Mouse (Mus musculus): Measurements from ENCODE around the gene Pla2g4e. TPM values are rescaled to one million over a fixed set of nuclear protein-coding genes. Genes with fewer than 3 reads are reported as not detected.

Pla2g4e gene
- polyA plus RNA-seq, 1 experiment from 2014 or later = 0.59 TPM

DNA sequence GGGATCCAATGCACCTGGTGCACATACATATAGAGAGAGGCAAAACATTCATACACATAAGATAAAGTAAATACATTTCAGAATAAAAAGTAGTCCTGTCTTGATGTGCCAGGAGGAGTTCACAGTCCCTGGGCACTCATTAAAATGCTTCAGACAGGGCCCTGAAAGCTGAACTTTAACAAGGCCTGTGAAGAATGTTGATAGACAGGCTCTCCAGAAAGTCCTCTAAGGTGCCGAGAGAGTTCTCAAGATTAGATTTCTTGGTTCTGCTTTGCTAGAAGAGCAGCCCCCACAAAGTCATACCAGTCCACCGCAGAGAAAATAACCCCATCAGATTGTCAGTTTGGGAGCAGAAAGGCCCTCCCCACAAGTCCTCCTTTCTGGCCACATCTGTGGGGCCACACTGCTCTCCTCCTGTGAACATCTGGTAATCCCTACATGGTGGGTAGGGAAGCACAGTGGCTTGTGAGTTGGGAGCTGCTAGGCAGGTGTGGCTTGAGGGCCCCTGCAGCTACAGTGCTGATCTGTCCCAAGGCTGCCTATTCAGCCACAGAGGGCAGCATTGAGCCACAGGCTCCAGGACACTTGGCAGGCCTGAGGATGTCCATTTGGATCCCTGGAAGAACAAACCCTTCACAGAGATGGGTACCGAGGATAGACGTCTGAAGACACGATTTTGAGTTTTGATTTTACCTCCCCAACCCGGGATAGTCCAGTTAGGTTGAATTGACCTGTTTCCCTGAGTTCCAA is 59.4 kb downstream of the Pla2g4e start:
- no peaks in the 10 kb centered on the region for H3K4me1 ChIP-seq (replicated peaks)
- 0 out of 2 replicates have a peak, but pooled peaks cover 4% of the 10 kb centered on the region for H3K27me3 ChIP-seq (replicated peaks)
- no peak for ATAC-seq (ENCODE audit: insufficient number of reproducible peaks, low FRiP score)
- no peak overlapping the region for H3K27ac ChIP-seq (ENCODE audit: poor library complexity, severe bottlenecking)
- no peak overlapping the region for H3K4me2 ChIP-seq
- no peak overlapping the region for H3K9ac ChIP-seq
- H3K4me3 ChIP-seq = no peak overlapping the region
- H3K9me3 ChIP-seq (replicated peaks) = no peaks in the 10 kb centered on the region; the same call in 1 of the 2 replicates
- 60% methylated on average over 6 of the region's 6 CpGs for WGBS
- no peaks in the 10 kb centered on the region for H3K36me3 ChIP-seq

DNA sequence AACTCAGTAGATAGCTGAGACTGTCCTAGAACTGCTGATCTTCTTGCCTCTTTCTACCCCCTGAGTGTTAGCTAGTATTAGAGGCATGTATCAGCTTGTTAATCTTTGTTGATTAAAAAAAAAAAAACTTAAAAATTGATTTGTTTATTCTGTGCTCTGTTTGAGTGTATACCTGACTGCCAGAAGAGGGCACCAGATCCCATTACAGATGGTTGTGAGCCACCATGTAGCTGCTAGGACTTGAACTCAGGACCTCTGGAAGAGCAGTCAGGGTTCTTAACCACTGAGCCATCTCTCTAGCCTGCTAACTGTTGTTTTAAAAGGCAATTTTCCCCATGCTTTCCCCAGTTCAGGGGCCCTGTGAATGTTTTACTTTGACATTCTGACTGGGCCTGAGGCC is 66.2 kb downstream of the Pla2g4e start:
- ATAC-seq (ENCODE audit: insufficient number of reproducible peaks, low FRiP score) = no peak
- Histone ChIP-seq H3K4me2 (no peak overlapping the region), H3K27me3 (replicated peaks) (no peaks in the 10 kb centered on the region)

DNA sequence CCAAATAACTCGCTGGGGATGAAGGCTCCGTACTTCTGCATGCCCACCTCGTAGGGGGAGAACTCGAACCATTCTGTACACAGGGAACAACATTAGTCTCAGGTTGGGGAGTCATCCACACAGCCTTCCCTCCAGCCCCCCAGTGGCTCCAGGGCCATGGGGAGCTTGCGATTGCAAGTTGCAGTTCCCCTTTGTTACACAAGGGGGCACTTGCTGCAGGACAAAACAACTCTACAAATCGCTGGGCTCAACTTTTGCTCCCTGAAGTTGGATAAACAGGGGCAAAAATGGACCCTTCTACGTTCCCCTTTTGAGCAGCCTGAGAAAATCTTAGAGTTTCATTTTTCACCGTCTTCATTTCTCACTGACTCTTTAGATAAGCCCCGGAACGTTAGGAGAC is 71.4 kb downstream of the Pla2g4e start:
- no peaks in the 10 kb centered on the region for H3K36me3 ChIP-seq
- H3K4me3 ChIP-seq = no peak overlapping the region
- WGBS = 20% methylated on average over 10 of the region's 10 CpGs
- H3K9me3 ChIP-seq (replicated peaks) = no peaks in the 10 kb centered on the region
- H3K4me2 ChIP-seq = peak overlapping the region; percentile 27; the same call in 1 of the 2 replicates
- H3K4me1 ChIP-seq (replicated peaks) = 0 out of 2 replicates have a peak, but pooled peaks cover 5% of the 10 kb centered on the region
- H3K9ac ChIP-seq = 0 out of 2 replicates have a peak overlapping the region, but pooled peaks have one; percentile 13
- H3K27ac ChIP-seq (ENCODE audit: poor library complexity, severe bottlenecking) = no peak overlapping the region
- ATAC-seq (ENCODE audit: insufficient number of reproducible peaks, low FRiP score) = no peak
- no peaks in the 10 kb centered on the region; the same call in 1 of the 2 replicates for H3K27me3 ChIP-seq (replicated peaks)

More for the DNA sequence above, 66.2 kb downstream of the Pla2g4e start:
- H3K9me3 ChIP-seq (replicated peaks) = no peaks in the 10 kb centered on the region
- H3K9ac ChIP-seq = no peak overlapping the region
- H3K4me1 ChIP-seq (replicated peaks) = 0 out of 2 replicates have a peak, but pooled peaks cover 5% of the 10 kb centered on the region
- no peak overlapping the region for H3K27ac ChIP-seq (ENCODE audit: poor library complexity, severe bottlenecking)
- H3K4me3 ChIP-seq = no peak overlapping the region
- no peaks in the 10 kb centered on the region for H3K36me3 ChIP-seq

DNA sequence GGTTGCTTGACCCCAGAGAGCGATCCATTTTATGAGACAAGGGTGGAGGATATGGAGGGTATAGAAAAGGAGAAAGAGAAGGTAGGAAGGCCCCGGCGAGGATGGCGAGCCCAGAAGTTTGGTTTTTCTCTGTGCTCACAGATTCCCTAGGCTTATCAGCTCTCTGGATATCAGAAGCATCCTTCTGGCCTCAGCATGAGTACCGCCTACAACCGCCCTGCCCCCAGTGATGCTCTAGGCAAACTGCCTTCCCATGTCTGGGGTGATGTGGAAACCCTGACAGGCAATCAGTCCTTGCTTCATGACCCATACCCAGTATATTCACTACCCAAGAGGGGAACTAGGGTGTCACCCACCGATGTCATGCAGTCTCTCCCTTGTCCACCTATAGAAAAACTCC is 73.8 kb downstream of the Pla2g4e start:
- WGBS = 71% methylated on average over 7 of the region's 7 CpGs

DNA sequence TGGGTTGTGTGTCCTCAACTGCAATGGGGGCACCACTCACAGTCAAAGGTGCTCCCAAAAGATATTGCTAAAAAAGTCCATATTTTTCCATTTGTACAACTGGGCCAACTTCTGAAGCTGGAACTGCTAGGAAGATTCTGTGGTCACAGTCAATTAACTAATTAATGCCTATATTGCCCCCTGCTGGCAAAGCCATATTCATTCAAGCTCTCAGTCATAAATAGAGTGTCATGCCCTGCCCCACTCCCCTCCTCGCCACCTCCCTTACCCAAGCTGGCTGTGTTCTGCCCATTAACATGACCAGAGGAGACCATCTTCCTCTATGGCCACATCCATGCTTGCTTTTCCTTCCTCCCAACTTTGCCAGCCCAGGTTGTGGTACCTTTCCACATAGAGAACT is 74.4 kb downstream of the Pla2g4e start:
- peak; percentile 57; the same call in 1 of the 2 replicates for ATAC-seq (ENCODE audit: insufficient number of reproducible peaks, low FRiP score)
- no peaks in the 10 kb centered on the region; the same call in 1 of the 2 replicates for H3K27me3 ChIP-seq (replicated peaks)
- no peak overlapping the region for H3K4me3 ChIP-seq
- H3K9me3 ChIP-seq (replicated peaks) = no peaks in the 10 kb centered on the region
- no peak overlapping the region for H3K4me2 ChIP-seq
- 41% methylated on average over 1 of the region's 1 CpGs for WGBS
- no peak overlapping the region for H3K27ac ChIP-seq (ENCODE audit: poor library complexity, severe bottlenecking)
- no peaks in the 10 kb centered on the region for H3K36me3 ChIP-seq
- H3K9ac ChIP-seq = no peak overlapping the region
- 0 out of 2 replicates have a peak, but pooled peaks cover 5% of the 10 kb centered on the region for H3K4me1 ChIP-seq (replicated peaks)

More for the DNA sequence above, 73.8 kb downstream of the Pla2g4e start:
- Histone ChIP-seq H3K36me3 (no peaks in the 10 kb centered on the region), H3K4me1 (replicated peaks) (0 out of 2 replicates have a peak, but pooled peaks cover 5% of the 10 kb centered on the region), H3K4me3 (no peak overlapping the region), H3K9ac (no peak overlapping the region), H3K27ac (ENCODE audit: poor library complexity, severe bottlenecking) (no peak overlapping the region), H3K27me3 (replicated peaks) (no peaks in the 10 kb centered on the region; the same call in 1 of the 2 replicates), H3K9me3 (replicated peaks) (no peaks in the 10 kb centered on the region), H3K4me2 (no peak overlapping the region)
- 0 out of 2 replicates have a peak, but pooled peaks have one; percentile 9 for ATAC-seq (ENCODE audit: insufficient number of reproducible peaks, low FRiP score)

DNA sequence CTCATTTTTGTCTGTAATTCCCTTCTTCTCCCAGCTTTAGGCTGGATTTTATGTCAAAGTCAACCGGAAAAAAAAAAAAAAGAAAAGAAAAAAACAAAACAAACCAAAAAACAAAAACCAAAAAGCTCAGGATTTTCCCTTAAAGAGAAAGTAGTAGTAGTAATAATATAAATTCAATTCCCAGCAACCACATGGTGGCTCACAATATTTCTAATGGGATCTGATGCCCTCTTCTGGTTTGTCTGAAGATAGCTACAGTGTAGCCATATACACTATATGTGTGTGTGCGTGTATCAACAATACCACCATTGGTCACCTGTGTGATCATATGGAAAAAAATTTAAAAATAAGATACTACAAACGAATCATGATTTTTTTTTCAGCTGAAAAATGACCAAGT is 75.8 kb downstream of the Pla2g4e start:
- H3K36me3 ChIP-seq = no peaks in the 10 kb centered on the region
- WGBS = 72% methylated on average over 3 of the region's 3 CpGs
- no peak overlapping the region for H3K4me2 ChIP-seq
- no peak overlapping the region for H3K4me3 ChIP-seq
- no peaks in the 10 kb centered on the region for H3K9me3 ChIP-seq (replicated peaks)
- ATAC-seq (ENCODE audit: insufficient number of reproducible peaks, low FRiP score) = no peak
- H3K9ac ChIP-seq = no peak overlapping the region
- H3K27ac ChIP-seq (ENCODE audit: poor library complexity, severe bottlenecking) = no peak overlapping the region
- no peaks in the 10 kb centered on the region; the same call in 1 of the 2 replicates for H3K27me3 ChIP-seq (replicated peaks)
- 0 out of 2 replicates have a peak, but pooled peaks cover 5% of the 10 kb centered on the region for H3K4me1 ChIP-seq (replicated peaks)

DNA sequence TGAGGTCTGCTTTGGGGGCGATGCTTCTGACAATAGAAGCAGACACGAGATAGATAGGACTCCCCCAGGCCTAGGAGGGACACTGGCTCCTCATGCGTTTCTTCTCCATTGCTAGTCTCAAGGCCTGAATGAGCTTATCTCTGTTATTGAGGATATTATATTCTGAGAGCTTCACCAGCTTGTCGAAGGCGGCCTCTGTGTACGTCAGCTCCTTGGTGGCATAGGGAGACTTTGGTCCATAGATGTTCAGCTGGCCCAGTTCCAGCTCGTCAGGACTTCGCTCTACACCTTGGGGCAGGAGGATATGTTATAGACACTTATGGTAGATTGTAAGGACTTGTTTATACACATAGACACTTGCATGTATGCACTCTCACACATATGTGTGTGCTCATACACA is 77.4 kb downstream of the Pla2g4e start:
- Histone ChIP-seq H3K4me3 (no peak overlapping the region), H3K36me3 (no peaks in the 10 kb centered on the region), H3K9ac (no peak overlapping the region), H3K27ac (ENCODE audit: poor library complexity, severe bottlenecking) (no peak overlapping the region), H3K9me3 (replicated peaks) (no peaks in the 10 kb centered on the region), H3K4me2 (no peak overlapping the region), H3K27me3 (replicated peaks) (no peaks in the 10 kb centered on the region), H3K4me1 (replicated peaks) (no peaks in the 10 kb centered on the region)
- WGBS = 83% methylated on average over 8 of the region's 8 CpGs
- ATAC-seq (ENCODE audit: insufficient number of reproducible peaks, low FRiP score) = no peak

GRCm38 (mm10) chr2:120165474-120165873 is 79.7 kb downstream of the Pla2g4e start:
- H3K9ac ChIP-seq = no peak overlapping the region
- no peak overlapping the region for H3K4me3 ChIP-seq
- no peaks in the 10 kb centered on the region for H3K36me3 ChIP-seq
- H3K4me1 ChIP-seq (replicated peaks) = no peaks in the 10 kb centered on the region
- no peak for ATAC-seq (ENCODE audit: insufficient number of reproducible peaks, low FRiP score)
- 79% methylated on average over 10 of the region's 10 CpGs for WGBS
- no peak overlapping the region for H3K27ac ChIP-seq (ENCODE audit: poor library complexity, severe bottlenecking)
- H3K27me3 ChIP-seq (replicated peaks) = no peaks in the 10 kb centered on the region
- H3K9me3 ChIP-seq (replicated peaks) = no peaks in the 10 kb centered on the region
- no peak overlapping the region for H3K4me2 ChIP-seq

DNA sequence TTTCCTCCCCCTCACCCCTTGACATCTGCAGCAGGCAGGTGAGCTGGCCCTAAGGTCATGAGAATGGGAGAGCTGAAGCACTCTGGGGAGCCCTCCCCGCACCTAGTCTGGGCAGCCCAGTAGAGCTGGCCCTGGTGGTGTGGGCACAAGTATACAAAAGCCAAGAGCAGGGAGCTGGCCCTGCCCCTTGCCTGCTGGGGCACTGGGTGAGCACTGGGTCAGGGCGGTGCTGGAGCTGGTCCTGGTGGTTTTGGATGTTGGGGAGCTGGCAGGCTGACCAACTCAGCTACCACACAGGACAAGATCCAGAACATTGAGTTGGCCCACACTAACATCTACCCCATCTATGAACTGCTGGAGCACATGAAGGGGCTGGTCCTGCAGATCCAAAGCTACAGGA is 85.7 kb downstream of the Pla2g4e start:
- WGBS = 79% methylated on average over 2 of the region's 2 CpGs
- Histone ChIP-seq H3K36me3 (no peaks in the 10 kb centered on the region), H3K27me3 (replicated peaks) (no peaks in the 10 kb centered on the region), H3K27ac (ENCODE audit: poor library complexity, severe bottlenecking) (no peak overlapping the region), H3K4me1 (replicated peaks) (0 out of 2 replicates have a peak, but pooled peaks cover 9% of the 10 kb centered on the region), H3K4me2 (no peak overlapping the region), H3K4me3 (no peak overlapping the region), H3K9me3 (replicated peaks) (peaks cover 3% of the 10 kb centered on the region), H3K9ac (no peak overlapping the region)
- ATAC-seq (ENCODE audit: insufficient number of reproducible peaks, low FRiP score) = no peak

DNA sequence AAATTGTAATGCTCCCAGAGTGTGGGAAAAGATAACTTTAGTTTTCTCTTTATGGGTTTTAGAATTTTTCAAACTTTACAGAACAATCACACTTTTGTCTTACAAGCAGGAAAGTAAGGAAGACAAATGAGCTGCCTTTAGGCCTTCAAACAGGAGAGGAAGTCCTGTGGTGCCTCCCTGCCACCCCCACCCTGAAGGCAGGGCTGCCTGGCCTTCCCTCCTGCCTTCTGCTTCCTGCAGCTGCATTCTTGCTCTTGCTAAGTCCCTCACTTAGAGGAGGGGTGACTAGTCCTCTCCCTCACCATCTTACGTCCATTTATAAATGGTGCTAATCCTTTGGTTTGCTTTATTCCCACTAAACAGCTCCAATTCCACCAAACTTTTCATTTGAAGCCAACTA is 86.3 kb downstream of the Pla2g4e start:
- Histone ChIP-seq H3K4me1 (replicated peaks) (0 out of 2 replicates have a peak, but pooled peaks cover 9% of the 10 kb centered on the region), H3K27me3 (replicated peaks) (no peaks in the 10 kb centered on the region), H3K27ac (ENCODE audit: poor library complexity, severe bottlenecking) (no peak overlapping the region), H3K9ac (no peak overlapping the region), H3K4me2 (no peak overlapping the region), H3K36me3 (no peaks in the 10 kb centered on the region), H3K4me3 (no peak overlapping the region), H3K9me3 (replicated peaks) (peaks cover 3% of the 10 kb centered on the region)
- WGBS = 41% methylated on average over 1 of the region's 1 CpGs
- no peak for ATAC-seq (ENCODE audit: insufficient number of reproducible peaks, low FRiP score)

GRCm38 (mm10) chr2:120158016-120158415 is 87.1 kb downstream of the Pla2g4e start:
- no peaks in the 10 kb centered on the region for H3K27me3 ChIP-seq (replicated peaks)
- ATAC-seq (ENCODE audit: insufficient number of reproducible peaks, low FRiP score) = no peak
- WGBS = 53% methylated on average over 5 of the region's 5 CpGs
- 0 out of 2 replicates have a peak, but pooled peaks cover 14% of the 10 kb centered on the region for H3K4me1 ChIP-seq (replicated peaks)
- H3K9me3 ChIP-seq (replicated peaks) = peaks cover 3% of the 10 kb centered on the region
- no peaks in the 10 kb centered on the region for H3K36me3 ChIP-seq
- no peak overlapping the region for H3K9ac ChIP-seq
- H3K4me3 ChIP-seq = no peak overlapping the region
- H3K4me2 ChIP-seq = no peak overlapping the region
- no peak overlapping the region for H3K27ac ChIP-seq (ENCODE audit: poor library complexity, severe bottlenecking)
